Mouse (Mus musculus) adrenal gland, postnatal 36 days (tissue): Measurements from ENCODE around the gene Xntrpc. TPM values are rescaled to one million over a fixed set of nuclear protein-coding genes. Genes with fewer than 3 reads are reported as not detected.
"Not testable (repeated sequence)": the region's sequence is repeated elsewhere in the genome, so short reads cannot be mapped to it uniquely, and the experiment has no call there.

Experiments used
- DNase-seq, 2 experiments: peaks; one replicate each; pipeline ENCODE4 v3.0.0; 2021; ENCODE audit warnings: mixed read lengths in 1 of 2
- long read RNA-seq, 2 experiments: library from polyadenylated mRNA; stranded (forward); transcript quantifications; one replicate each; pipeline ENCODE4 v2.0.0; 2021; ENCODE audit warnings: borderline sequencing depth in 2 of 2
- total RNA-seq, 2 experiments: library from RNA; stranded (reverse); gene quantifications; 2 replicates each; pipeline ENCODE4 v1.2.3; 2021

Xntrpc gene
- total RNA-seq: 1 to 10 TPM in 1 of 2 experiments, under 1 TPM in 1; 0.70 to 1.0 TPM
- long read RNA-seq, experiment 1, partial matches to known transcripts: 0 of 1 reads
- long read RNA-seq, experiment 1, other reads (novel, unspliced or antisense): 1 of 1 reads
- long read RNA-seq, experiment 2: 0 reads

GRCm38 (mm10) chr7:102065046-102065891, at the start of gene Xntrpc, which contains the start of the genes Rnf121 and Xndc1:
Gene Xntrpc, plus strand, starts transcription at chr7:102065713.
Gene Rnf121, minus strand, starts transcription at chr7:102065469.
Gene Xndc1, plus strand, starts transcription at chr7:102065511.
- peak; percentile 95 to 97 for DNase-seq

GRCm38 (mm10) chr7:102016936-102017335, 48.6 kb upstream of the Xntrpc start:
- peak in 1 of 2 experiments; percentile 49 for DNase-seq

- DNase-seq: peak; percentile 35 to 53
Measured at GRCm38 (mm10) chr7:102017452-102017851, 48.1 kb upstream of the Xntrpc start.

- peak; percentile 45 to 61 for DNase-seq
Measured at GRCm38 (mm10) chr7:102018034-102018433, 47.5 kb upstream of the Xntrpc start.

- no peak for DNase-seq
Measured at GRCm38 (mm10) chr7:102018590-102018989, 46.9 kb upstream of the Xntrpc start, which contains the start of gene Il18bp. Gene Il18bp, minus strand, starts transcription at chr7:102018690.

- DNase-seq: no peak
Measured at GRCm38 (mm10) chr7:102019362-102019761, 46.2 kb upstream of the Xntrpc start.

- DNase-seq: not testable (repeated sequence)
Measured at GRCm38 (mm10) chr7:102020934-102021333, 44.6 kb upstream of the Xntrpc start.

GRCm38 (mm10) chr7:102023821-102024220, 41.7 kb upstream of the Xntrpc start:
- DNase-seq: no peak

GRCm38 (mm10) chr7:102025187-102026119, 40.1 kb upstream of the Xntrpc start:
- DNase-seq: no peak

- no peak for DNase-seq
Measured at GRCm38 (mm10) chr7:102034904-102035303, 30.6 kb upstream of the Xntrpc start.

- no peak for DNase-seq
Measured at GRCm38 (mm10) chr7:102035534-102035933, 30.0 kb upstream of the Xntrpc start.

GRCm38 (mm10) chr7:102037318-102037717, 28.2 kb upstream of the Xntrpc start:
- DNase-seq: no peak

- DNase-seq: no peak
Measured at GRCm38 (mm10) chr7:102042314-102042713, 23.2 kb upstream of the Xntrpc start.

- DNase-seq: not testable (repeated sequence)
Measured at GRCm38 (mm10) chr7:102048524-102048923, 17.0 kb upstream of the Xntrpc start.

GRCm38 (mm10) chr7:102061353-102061752, 4.2 kb upstream of the Xntrpc start:
- DNase-seq: no peak

- no peak for DNase-seq
Measured at GRCm38 (mm10) chr7:102062203-102062602, 3.3 kb upstream of the Xntrpc start.

- DNase-seq: no peak
Measured at GRCm38 (mm10) chr7:102063891-102064290, 1.6 kb upstream of the Xntrpc start.

GRCm38 (mm10) chr7:102064655-102065045, 863 bp upstream of the Xntrpc start:
- peak in 1 of 2 experiments; percentile 13 for DNase-seq

GRCm38 (mm10) chr7:102066363-102066762, 850 bp downstream of the Xntrpc start:
- DNase-seq: no peak

GRCm38 (mm10) chr7:102076714-102077296, 11.3 kb downstream of the Xntrpc start:
- DNase-seq: peak in 1 of 2 experiments; percentile 41

- DNase-seq: peak in 1 of 2 experiments; percentile 51
Measured at GRCm38 (mm10) chr7:102078517-102078916, 13.0 kb downstream of the Xntrpc start.

- DNase-seq: no peak
Measured at GRCm38 (mm10) chr7:102080311-102080710, 14.8 kb downstream of the Xntrpc start.
